Mouse (Mus musculus): ENCODE data around the gene Stk33. TPM values are rescaled to one million over a fixed set of nuclear protein-coding genes. Genes with fewer than 3 reads are reported as not detected.
A peak's percentile ranks its signal among the peaks of the same experiment; 100 is the strongest.
"Not testable (repeated sequence)": the region's sequence is repeated elsewhere in the genome, so short reads cannot be mapped to it uniquely, and the experiment has no call there.

Stk33 gene
- 1 to 10 TPM in 1 of 2 experiments, under 1 TPM in 1; 0.75 to 1.7 TPM for total RNA-seq (2021)
- long read RNA-seq, experiment 1, partial matches to known transcripts, result 1 of 1 reads
- long read RNA-seq, experiment 1, other reads (novel, unspliced or antisense), result 0 of 1 reads
- long read RNA-seq, experiment 2, result 0 reads

DNA sequence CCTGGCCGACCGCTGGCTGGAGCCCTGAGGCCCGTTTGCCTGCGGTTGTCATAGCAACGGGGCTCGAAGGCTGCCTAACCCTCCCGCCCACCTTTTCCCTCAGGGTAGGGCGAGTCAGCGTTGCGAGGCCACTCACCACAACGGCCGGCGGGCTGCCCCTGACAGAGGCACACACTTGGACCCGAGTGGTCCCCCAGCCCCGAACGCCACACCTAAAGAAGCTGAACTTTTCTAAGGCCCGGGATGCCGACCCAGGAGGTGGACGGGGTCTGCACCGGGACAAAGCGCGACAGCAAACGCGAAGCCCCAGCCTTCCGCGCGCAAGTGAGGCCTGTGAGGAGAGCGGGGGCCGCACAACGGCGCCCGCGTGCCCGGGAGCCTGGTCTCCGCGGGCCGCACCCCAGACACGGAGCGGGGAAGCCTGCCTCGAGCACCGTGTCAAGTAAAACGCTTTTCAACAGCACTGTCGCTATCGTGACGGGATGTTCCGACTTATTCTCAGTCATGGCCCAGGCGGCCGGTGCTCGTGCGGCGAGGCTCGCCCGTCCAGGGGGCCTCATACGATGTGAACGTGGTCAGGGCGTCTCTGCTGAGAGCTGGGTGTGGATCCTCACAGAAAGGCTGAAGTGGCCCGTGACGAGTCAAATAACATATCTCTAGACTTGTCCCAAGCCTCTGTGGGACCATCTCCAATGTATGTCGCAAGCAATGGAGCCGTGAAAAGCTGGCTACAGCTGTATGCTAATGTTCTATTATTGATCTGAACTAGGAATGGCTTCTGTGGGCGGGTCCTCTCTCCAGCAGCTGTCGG lies at the start of gene Stk33:
Stk33 (minus strand) TSS at position 301 of the 811 bp plus-strand sequence.
- peak in 1 of 2 experiments; percentile 20 for DNase-seq (ENCODE audit: low spot score in 2 of 2)

DNA sequence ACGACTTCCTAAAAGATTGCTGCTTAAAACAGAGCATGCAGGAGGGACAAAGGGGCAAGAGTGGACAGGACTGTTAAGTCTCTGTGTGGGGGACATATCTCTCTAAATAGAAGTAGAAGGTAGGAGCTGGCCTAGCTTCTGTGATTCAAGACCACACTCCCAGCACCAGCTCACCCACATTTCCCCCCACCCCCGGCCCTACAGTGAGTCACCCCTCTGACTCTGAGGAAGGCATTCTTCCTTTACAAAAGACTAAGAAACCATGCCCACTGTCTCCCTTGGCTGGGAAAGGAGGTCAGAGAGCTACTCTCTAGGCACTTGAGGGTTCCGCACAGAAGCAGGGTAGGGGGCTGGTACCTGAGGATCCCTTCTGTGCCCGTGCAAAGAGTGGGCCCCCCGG lies 45.3 kb upstream of the Stk33 start:
- DNase-seq (ENCODE audit: low spot score in 2 of 2), result no peak

DNA sequence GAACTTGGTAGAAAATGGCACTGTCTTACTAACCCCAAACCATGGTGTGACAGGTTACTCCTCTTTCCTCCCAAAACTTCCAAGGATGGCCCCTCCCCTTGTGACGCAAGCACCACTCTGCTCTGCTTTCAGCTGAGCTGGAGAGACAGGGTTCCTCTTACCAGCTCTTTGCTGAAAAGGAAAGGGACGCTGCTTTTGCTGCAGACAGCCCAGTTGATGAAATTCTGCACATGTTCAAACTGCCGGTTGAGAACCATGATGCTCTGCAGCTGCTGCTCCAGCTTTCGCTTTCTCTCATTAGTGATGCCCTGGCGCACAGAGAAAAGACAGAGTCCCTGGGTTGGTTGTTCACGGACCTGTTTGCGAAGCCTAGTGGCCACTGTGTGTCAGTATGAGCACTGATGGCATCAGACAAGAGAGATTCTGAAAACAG lies 41.9 kb upstream of the Stk33 start:
- no peak for DNase-seq (ENCODE audit: low spot score in 2 of 2)

DNA sequence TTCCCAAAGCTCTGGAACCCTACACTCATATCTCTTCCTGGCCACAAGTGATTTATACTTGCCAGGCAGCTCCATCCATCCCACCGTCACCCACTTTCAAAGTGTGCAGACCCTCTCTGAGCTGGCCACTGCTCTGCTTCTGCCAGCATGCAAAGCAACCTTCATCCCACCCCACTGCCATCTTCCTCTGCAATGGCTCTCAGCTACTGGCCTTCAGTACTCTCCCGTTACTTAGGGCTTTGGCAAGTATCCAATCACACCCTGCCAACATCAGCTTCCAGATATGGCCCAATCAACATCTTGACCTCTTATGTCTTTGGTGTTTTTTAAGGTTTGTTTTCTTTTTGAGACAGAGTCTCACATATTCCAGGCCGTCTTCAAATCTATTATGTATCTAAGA lies 39.0 kb upstream of the Stk33 start:
- DNase-seq (ENCODE audit: low spot score in 2 of 2), result no peak

DNA sequence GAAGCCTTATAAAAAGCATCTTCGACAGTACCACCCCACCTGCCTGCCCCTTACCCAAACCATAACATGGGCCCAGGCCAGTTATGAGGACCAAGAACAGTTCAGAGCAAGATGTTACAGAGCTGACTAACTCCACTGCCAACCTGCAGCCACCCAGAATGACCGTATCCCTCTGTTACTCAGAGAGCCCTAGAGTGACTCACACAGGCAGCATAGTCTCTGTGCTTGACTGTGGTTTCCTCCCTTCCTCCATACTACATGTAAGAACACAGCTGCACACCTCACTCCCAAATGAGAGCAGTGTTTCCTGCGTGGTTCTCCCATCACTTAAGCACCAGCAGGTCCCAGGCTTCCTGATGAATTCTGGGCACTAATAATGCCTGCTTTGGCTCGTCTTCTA lies 31.8 kb upstream of the Stk33 start:
- no peak for DNase-seq (ENCODE audit: low spot score in 2 of 2)

DNA sequence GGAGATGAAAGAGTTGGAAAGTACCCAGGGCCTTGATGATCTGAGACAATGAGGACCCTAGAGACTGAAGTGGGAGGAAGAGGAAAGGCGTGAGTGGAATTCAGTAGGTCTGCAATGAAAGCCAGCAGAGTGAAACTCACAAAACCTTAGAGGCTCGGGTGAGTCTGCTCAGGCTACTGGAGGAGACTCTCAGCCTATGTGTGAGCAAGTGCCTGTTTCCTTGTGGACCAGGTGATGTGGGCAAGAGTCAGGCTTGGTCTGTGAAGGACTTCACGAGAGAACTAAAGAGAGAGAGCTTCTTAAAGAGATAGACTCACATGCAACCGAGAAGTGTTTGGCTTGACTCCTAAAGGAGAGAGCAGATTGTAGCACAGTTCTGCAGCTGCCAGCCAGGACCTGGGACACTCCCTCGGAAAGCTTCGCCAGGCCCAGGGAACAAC lies 29.4 kb upstream of the Stk33 start:
- peak in 1 of 2 experiments; percentile 19 for DNase-seq (ENCODE audit: low spot score in 2 of 2)

DNA sequence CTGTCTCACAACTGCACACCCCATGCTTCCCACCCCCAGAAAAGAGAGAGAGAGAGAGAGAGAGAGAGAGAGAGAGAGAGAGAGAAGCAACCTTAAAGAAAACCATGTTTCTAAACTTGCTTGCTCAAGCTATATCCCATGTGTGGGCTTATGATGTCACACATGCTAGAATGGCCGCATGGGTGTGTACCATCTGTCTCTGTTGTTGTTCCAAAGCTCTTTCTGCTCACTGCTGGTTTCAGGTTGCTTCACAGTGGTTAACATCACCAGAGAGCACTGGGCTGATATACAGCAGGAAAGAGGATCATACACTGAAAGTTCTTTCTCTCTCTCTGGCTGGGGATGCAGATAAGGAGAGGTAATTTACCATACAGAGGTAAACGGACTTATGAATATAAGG lies 28.7 kb upstream of the Stk33 start:
- peak; percentile 27 to 36 for DNase-seq (ENCODE audit: low spot score in 2 of 2)

DNA sequence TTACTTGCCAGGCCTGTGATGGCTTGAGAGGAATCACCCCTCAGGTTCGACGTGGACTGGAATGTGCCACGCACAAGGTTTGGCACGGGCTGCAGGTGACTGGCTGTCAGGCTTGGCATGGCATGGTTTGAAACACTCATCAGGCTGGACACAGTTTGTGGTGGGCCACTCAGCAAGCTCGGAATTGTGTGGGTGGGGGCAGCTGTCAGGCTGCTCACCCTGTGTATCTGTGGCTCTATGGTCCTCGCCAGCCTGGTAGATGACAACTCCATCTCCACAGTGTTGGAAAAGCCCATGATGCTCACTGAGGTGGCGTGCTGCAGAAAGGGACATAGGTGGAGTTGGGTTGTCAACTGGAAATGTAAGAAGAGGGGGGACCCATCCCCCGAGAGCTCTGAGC lies 21.8 kb upstream of the Stk33 start:
- DNase-seq (ENCODE audit: low spot score in 2 of 2), result no peak

DNA sequence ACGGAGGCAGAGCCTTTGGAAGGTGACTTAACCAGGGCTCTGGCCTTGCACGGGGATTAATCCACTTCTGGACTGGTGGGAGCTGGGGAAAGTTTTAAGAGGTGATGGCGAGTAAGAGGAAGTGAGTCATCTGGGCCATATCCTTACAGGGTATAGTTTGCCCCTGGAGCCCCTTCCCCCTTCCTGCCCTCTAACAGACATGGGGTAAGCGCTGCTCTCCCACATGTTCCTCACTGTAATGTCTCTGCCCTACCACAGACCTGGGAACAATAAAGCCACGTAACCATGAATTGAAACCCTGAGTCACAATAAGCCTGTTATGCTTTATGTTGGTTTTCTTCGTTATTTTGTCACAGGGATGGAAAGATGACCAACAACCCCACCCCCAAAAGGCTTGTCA lies 17.7 kb upstream of the Stk33 start:
- DNase-seq (ENCODE audit: low spot score in 2 of 2), result no peak

DNA sequence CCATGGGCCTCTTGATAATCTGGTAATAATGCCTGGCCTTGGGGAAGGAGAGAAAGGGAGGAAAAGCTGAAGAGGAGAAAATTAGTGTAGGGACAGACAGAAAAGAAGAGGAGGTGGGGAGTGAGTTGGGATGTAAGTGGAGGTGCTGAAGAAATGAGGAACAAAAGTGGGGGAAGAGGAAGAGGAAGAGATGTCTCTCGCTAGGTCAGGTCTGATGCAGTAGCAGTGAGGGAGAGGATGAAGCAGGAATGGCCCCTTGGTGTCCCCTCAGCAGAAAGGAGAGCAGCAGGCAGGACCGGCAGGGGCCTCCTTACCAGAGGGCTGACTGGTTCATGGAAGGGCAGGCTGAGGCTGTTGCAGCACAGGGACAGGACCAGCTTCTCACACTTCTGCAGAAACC lies 16.9 kb upstream of the Stk33 start:
- DNase-seq (ENCODE audit: low spot score in 2 of 2), result no peak

DNA sequence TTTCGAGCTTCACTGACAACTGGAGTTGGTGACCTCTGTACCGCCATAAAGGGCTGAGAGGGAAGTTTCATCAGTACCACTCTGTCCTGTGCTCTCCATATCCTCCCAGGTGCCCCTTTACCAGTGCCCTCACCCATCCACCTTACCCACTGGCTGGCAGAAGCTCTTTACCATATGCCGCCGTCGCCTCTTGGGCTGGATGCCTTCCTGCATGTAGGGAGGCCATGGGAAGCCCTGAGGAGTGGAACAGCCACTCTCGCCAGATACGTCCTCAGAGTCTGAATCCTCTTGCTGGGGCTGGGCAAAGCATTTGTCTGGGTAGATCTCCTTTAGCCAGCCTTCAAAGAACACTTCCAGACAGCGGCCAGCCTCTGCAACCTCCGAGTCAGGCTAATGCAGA lies 16.0 kb upstream of the Stk33 start:
- no peak for DNase-seq (ENCODE audit: low spot score in 2 of 2)

DNA sequence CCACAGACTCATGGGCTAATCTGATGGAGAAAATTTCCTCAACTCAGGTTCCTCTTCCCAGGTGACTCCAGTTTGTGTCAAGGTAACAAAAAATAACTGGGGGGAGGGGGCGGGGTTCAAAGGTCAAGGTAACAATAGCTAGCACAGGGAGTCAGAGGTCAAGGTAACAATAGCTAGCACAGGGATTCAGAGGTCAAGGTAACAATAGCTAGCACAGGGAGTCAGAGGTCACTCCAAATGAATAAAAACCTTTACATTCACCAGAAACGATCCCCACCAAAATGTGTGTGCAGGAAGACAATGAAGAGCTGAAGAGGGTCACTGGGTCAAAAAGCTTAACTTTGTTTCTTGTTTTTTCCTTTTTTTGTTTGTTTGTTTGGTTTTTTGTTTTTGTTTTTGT lies 9.2 kb upstream of the Stk33 start:
- no peak for DNase-seq (ENCODE audit: low spot score in 2 of 2)

DNA sequence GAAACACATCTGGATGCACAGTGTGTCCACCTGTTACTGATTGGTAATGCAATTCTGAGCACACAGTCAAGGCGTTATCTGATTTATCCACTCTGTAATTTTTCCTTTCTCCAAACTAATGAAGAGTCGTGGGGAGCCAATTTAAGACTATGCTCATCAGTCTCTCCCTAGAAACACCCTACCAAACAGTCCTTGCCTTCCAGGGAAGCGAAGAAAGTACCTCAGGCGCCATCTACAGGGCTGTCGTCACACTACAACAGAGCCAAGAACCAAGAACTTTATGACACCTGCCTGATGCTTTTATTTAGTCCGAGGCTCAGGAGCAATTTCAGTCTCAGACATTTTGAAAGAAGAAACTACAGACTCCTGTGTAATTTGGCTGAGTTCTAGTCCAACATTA lies 6.1 kb upstream of the Stk33 start:
- DNase-seq (ENCODE audit: low spot score in 2 of 2), result peak; percentile 70 to 71

DNA sequence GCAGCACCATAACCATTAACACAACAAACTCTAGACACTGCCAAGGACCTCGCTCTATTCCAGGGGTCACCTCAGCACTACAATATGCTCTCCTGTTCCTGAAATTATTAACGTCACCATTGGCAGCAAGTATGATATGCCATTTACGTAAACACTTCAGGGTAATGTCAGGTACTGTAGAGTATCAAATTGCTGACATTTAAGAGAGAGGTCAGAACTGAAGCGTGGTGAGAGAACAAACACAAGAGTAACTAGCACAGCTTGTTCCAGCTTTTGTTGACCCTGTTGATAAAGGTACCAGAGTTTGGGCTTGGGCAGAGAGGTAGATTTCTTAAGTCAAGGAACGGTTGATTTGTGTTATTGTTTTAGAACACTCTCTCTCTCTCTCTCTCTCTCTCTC lies 3.9 kb upstream of the Stk33 start:
- no peak for DNase-seq (ENCODE audit: low spot score in 2 of 2)

DNA sequence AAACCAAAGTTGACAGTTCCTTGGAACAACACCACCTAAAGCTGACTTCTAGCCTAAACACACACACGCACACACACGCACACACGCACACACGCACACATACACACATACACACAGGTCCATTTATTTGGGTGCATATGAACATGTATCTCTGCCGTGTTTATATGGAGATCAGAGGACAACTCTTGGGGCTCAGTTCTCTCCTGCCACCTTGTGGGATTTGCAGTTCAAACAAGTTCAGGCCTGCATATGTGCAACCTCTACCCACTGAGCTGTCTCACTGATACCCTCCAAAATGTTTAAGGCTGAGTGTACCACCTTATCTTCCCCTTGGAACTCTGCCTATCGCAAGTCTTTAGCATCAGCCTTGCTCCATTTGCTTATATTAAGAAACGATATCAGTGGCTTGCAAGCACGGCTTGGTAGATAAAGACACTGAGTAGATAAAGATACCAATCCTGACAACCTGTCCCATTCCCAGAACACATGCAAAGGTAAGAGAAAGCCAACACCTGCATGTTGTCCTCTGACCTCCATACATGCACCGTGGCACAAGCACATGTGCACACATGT lies 1.9 kb upstream of the Stk33 start:
- DNase-seq (ENCODE audit: low spot score in 2 of 2), result no peak

DNA sequence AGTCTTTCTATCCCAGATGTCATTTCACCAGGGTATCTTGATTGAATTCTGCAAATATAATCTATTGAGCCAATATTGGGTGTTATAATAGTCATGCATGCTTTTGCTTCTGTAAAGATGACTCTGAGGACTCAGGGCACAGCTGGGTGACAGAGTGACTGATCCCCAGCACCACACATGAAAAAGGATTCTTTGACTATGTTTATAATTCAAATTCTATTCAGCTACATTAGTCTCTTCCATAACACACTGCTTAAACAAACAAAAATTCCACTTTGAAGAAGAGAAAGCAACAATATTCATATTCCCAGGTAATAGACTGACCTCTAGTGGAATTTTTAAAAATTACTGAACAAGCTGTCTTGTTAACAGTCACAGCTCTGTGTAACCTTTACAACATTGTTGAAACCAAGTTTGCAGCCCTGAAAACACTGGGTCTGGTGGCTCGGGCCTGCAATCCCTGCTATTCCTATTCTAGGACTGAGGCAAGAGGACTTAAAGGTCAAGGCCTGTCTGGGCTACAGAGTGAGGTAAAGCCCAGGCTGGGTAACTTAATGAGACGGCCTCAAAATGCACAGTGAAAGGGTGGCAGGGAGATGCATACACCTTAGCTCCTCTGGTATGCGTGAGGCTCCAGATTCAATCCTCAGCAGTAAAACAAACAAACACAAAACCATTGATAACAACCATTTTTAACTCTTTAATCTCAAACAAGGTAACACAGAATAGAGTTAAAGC lies 14.3 kb downstream of the Stk33 start:
- DNase-seq (ENCODE audit: low spot score in 2 of 2), result no peak

DNA sequence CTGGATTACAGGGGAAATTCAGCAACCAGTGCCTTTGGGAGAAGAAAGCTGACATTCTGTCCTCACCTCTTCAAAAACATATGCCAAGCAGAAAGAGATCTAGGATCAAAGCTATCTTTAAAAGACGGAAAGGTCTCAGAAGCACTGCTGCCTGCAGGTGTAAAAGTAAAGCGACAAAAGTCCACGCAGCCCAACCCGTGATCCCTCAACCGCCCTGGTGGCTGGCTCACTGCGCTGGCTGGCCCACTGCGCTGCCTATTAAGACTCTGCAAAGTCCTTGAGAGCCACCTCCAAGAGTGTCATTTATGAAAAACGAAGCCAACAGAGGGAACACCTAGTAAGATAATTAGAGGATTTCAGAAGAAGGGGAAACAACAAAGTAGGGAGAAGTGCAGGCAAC lies 16.1 kb downstream of the Stk33 start:
- no peak for DNase-seq (ENCODE audit: low spot score in 2 of 2)

DNA sequence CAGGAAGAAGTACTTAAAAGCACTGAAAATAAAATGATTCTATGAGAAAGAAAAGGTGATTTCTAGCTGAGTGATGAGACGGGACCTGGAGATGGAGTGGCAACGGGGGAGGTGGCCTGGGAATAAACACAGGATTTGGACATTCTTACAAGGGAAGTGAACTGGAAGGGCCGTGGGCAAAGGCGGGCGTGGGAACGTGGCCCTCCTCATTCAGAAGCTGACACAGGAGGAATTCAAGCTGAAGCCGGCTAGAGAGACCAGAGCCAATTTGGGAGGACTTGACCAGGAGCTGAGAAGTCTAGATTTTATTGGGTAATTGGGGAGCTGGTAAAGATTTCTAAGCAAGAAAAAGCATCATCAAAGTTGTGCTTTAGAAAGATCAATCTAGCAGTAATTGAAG lies 33.4 kb downstream of the Stk33 start:
- DNase-seq (ENCODE audit: low spot score in 2 of 2), result no peak

DNA sequence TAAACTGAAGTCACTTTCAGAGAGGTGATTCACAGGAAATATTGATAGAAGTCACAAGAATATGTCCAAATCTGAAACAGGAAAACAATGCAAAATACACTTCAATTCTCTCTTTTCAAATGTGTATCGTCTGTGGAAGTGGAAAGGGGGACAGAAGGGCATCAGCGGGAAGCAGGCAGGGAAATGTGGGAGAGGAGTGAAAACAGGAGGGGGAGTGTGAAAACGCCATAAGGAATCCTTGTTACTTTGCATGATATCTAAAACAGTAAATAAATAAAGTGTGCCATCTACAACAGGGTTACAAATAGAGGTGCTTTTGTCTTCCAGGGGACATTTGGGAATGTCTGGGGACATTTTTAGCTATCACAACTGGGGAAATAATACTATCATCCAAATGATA lies 39.6 kb downstream of the Stk33 start:
- no peak for DNase-seq (ENCODE audit: low spot score in 2 of 2)

DNA sequence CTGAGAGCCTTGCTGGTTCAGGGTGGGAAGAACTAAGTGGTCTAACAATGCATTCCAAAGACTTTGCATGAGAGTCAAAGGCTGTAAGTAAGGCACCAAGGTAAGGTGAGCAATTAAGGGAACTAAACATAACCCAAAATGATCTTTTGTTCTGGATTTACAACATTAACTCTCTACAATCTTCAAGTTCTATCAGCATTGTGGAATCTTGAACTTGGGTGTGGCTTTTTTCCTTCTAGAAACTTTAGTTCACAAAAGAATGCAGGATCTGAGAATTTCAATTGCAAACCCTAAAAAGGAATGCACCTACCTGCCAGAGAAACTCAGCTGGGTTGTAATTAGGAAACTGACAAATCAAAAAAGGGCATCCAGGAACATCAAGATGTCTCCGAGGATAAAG lies 57.8 kb downstream of the Stk33 start:
- no peak for DNase-seq (ENCODE audit: low spot score in 2 of 2)

DNA sequence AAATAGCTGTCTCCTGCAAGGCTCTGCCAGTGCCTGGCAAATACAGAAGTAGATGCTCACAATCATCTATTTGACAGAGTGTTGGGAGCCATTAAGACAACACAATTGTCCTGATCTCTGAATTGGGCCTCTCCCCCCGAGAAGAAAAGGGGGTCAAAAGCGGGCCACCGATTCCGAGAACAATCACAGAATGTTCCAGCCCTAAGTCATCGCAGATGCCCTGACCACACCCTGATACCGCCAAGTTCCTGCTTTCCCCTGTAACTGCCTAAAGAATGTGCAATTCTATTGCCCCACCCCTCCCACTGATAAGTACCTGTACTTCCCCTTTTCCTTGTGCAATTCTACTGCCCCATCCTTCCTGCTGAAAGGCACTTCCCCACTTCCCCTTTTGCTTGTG lies 65.3 kb downstream of the Stk33 start:
- not testable (repeated sequence) for DNase-seq (ENCODE audit: low spot score in 2 of 2)
